Comparison of ENCODE assay signal across 17 mouse cellular contexts in the genomic region with DNA sequence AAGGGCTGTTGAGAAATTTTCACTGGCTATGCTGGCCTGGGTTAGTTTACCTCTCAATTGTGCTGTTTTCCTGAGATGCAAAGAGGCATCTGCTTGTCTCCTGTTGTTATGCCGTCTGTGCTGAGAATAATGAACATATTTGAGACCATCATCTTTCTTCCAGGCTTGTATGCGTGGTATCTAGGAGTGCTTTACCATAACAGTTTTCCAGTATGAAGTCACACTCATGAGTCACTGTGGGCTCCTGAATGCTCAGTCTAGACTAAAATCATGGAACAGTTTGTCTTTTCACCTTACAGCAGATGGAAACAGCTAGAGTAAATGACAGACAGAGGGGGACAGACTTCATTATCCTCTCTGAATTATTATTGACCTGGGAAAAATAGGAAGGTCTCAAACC.
DNase-seq lines count a peak whose midpoint lies in the region; TF ChIP-seq lines count a peak whose summit lies in the region.
"Had no signal": no experiment of that assay in that cellular context is flagged by ENCODE, and none has a peak within 500 bp of the region (broad histone marks: within the 10 kb centered on the region; RNA-seq: fewer than 3 reads in every experiment).

No protein-coding gene starts in this region.

- H3K4me3 ChIP-seq in layer of hippocampus, adult 2 months: no peak overlapping the region
- H3K4me3 ChIP-seq: embryonic facial prominence, embryonic 10.5 days; embryonic facial prominence, embryonic 12.5 days; forebrain, embryonic 13.5 days; forebrain, embryonic 15.5 days had no signal

- no peak for TF ChIP-seq CTCF in layer of hippocampus, adult 2 months (conservative IDR thresholded peaks at IDR 0.05)

- H3K27ac ChIP-seq in layer of hippocampus, adult 2 months: peak overlapping the region; percentile 49
- H3K27ac ChIP-seq: embryonic facial prominence, embryonic 10.5 days; embryonic facial prominence, embryonic 12.5 days; forebrain, embryonic 13.5 days; forebrain, embryonic 15.5 days had no signal

- peak; percentile 14 for DNase-seq in cerebellum, adult 9-10 months
- no peak for DNase-seq in cerebellum, adult 9-11 months
- DNase-seq in layer of hippocampus, adult 2 months (ENCODE audit: low spot score in 2 of 2): no peak
- DNase-seq in layer of hippocampus, adult 9-10 months (ENCODE audit: low spot score): no peak
- DNase-seq in yolk sac, embryonic 10.5 days (ENCODE audit: low spot score): no peak
- DNase-seq: adrenal gland, adult 2 months; adrenal gland, postnatal 10 days; adrenal gland, postnatal 25 days; cerebellum, adult 11 months; cerebellum, adult 18-20 months; cerebellum, postnatal 10 days; cerebellum, postnatal 25 days; forebrain, postnatal 0 days had no signal
